Mouse (Mus musculus) induced T-regulatory cell, adult 2 months (primary cell): ENCODE data around the gene Camta2.
A peak's percentile ranks its signal among the peaks of the same experiment; 100 is the strongest.

Source experiments
- DNase-seq: peaks from one replicate; pipeline ENCODE4 v3.0.0-alpha.2; 2012; ENCODE audit warnings: low read depth

Camta2 gene

DNA sequence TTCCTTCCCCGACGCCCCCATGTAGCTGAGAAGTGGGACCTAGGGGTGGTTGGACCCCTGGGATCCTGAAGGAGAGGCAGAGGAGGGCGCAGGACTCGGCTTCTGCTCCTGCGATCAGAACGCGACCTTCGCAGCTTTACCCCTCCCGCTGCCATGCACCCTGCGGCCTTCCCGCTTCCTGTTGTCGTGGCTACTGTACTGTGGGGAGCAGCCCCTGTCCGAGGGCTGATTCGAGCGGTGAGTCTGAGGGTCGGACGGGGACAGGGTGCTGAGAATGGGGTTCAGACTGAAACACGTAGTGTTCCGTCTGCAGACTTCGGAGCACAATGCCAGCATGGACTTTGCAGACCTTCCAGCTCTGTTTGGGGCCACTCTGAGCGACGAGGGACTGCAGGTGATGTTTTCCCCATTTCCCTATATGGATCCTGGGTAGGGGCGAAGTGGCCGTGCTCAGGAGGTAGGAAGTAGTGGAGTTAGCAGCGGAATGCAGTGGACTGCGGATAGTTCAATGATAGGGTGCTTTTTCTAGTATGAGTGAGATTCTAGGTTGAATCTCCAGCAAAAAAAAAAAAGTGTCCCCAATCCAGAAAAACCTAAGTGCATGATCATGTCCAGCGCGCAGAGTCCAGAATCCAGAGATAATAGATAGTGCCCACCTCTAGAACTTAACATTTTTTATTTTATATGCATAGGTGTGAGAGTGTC, 40.0 kb downstream of the Camta2 start:
- no peak for DNase-seq

- peak; percentile 100 for DNase-seq
These were observed 40.9 kb downstream of the Camta2 start, which contains the start of the genes Rnf167 and Slc25a11 for GRCm38 (mm10) chr11:70646691-70647650. Gene Rnf167 (plus strand): TSS chr11:70647235. Gene Slc25a11 (minus strand): TSS chr11:70647479.

GRCm38 (mm10) chr11:70646259-70646555, 41.7 kb downstream of the Camta2 start:
- DNase-seq, result no peak

DNA sequence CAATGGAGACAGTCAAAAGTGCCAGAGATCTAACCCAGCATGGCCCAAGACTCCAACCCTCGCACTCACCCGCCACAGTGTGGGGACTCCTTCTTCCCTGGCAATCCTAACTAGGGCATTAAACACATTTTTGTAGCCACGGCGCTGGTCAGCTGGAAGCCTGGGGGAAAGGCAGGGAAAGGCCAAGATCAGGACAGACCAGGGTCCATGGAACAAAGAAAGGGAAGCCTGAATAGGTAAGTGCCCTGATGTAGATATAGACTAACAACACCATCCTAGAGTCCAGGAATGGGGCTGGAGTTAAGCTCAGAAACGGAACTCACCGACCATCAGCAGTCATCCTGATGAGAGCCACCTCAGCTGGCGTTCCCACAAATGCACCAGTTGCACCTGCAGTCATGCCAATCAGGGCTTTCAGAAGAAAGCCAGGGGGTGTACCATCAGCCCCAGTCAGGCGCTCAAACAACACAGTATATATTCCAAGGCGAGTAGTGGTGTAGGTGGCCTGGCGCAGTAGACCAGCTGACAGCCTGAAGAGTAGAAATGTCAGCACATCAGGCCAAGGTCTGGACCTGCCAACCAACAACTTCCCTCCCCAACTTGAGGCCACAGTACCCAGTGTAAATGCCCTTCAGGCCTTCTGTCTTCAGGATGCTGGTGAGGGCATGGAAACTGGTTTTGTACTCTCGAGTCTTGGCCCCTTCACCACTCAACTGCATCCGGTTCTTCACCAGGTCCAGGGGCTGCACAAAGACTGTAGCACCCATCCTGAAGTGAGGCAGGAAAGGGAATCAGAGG, 42.2 kb downstream of the Camta2 start:
- no peak for DNase-seq

DNA sequence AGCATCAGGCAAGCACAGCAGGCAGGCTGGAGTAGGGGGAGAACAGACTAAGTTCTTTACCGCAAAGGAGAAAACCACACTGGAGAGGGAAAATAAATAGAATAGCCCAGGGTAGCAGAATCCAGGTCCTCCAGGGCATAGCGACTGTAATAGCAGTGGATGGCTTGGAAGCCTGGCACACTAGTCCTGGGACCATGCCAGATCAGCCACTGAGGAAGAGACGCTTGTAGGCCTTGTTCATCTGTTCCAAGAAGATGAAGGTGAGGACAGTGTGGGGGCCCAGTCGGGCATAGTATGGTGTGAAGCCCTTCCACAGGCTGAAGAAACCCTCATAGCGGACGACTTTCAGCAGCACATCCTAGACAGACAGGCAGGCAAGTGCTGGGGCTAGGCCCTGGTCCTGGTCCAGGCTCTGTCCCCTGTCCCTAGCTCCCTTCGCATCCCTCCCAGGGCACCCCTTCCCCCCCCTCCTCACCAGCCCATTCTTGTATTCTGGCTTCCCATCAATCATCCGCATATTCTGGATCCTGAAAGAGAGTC, 43.3 kb downstream of the Camta2 start:
- no peak for DNase-seq

- DNase-seq, result no peak
These were observed 44.9 kb downstream of the Camta2 start for GRCm38 (mm10) chr11:70643051-70643450.

- no peak for DNase-seq
These were observed 46.7 kb downstream of the Camta2 start for GRCm38 (mm10) chr11:70641241-70641640.

GRCm38 (mm10) chr11:70639976-70640375, 47.9 kb downstream of the Camta2 start:
- DNase-seq, result no peak

DNA sequence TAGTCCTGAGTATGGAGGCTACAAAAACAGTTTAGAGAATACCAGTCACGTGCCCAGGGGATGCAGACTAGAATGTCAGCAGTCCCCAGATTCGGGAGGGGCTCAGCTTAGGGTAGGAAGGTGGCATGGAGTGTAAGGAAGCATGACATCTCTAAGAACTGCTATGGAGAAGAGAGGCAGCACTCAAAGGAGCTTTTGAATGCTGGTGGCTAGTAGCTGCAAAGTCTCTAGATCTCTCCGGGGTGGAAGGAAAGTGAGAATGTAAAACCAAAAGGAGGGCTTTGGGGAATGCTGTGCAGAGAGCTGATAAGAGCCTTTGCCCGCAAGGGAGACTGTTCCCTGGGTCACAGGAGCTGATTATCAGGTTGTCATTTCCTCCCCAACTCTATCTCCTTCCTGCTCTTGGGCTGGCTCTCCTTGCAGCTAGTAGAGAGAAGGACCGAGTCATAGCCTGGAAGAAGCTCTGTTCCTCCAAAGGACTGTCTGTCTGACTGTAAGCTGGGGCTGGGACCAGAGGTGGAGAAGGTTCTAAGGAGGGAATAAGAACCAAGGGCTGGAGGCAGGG, 49.1 kb downstream of the Camta2 start, which contains the start of gene Gp1ba:
TSS of gene Gp1ba (plus strand) at position 409 of the 565 bp plus-strand sequence.
- DNase-seq, result no peak

DNA sequence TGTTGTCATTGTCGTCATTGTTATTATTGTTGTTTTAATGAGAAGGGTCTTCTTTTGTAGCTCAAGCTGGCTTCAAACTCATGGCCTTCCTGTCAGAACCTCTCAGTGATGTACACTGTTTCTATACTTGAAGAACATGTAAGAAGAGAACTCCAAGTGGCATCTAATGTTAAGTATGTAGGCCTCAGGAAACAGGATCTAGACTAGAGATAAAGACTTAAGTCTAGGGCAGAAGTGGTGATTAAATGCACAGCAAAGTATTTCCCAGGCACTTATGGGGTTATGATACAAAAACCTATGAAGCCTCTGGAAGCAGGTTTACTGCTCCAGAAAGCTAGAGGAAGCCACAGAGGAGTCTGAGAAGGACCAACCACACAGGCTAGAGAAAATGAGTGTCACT, 49.6 kb downstream of the Camta2 start:
- no peak for DNase-seq

- no peak for DNase-seq
These were observed 50.1 kb downstream of the Camta2 start for GRCm38 (mm10) chr11:70637764-70638163.

DNA sequence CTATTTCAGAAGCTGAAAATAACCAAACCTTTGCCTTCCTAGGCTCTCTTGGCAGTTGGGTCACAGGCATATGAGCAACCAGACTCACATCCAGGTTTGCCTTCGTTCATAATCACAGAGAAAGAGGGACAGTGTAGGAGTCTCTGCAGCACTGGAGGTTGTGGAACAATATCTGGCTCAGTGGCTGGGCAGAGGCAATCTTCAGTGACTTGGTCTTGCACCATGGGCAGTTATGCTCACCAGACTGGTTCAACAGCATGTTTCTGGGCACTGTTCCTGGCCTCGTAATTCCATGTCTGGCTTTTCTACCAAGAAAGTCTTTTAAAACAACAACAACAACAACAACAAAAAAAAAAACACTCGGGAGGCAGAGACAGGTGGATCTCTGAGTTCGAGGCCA, 52.3 kb downstream of the Camta2 start:
- no peak for DNase-seq

GRCm38 (mm10) chr11:70630129-70630528, 57.8 kb downstream of the Camta2 start:
- no peak for DNase-seq

- DNase-seq, result peak; percentile 77
These were observed 58.3 kb downstream of the Camta2 start for GRCm38 (mm10) chr11:70629557-70629956.

DNA sequence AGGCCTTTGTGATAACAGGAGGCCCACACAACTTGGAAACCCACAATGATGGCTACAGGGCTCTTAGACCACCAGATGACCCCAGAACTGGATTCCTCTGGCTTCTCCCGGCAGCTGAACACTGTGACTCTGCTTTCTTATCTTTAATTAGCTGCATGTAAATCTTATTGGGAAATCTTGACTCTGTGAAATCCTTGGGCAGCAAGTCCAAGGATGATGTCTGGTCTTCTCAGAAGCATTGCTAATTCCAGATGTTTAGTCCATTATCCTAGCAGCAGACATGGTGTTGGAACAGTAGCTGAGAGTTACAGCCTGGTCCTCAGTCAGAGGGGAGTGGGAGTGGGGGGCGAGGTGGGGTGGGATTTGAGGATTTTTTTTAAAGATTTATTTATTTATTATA, 59.5 kb downstream of the Camta2 start:
- no peak for DNase-seq

- no peak for DNase-seq
These were observed 61.0 kb downstream of the Camta2 start for GRCm38 (mm10) chr11:70626877-70627276.

DNA sequence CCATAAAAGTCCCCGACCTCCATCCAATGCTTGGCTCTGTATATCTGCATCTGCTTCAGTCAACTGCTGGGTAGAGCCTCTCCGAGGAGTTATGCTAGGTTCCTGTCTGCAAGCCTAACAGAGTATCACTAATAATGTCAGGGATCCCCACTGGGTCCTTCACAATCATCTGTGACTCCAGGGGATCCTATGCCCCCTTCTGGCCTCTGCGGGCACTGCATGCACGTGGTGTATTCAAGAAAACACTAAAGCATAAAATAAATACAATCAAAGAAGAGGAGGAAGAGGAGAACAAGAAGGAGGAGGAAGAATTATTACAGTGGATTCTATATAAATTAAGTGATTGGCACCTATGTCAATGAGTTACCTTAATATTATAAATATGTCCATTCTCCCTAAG, 62.4 kb downstream of the Camta2 start:
- peak; percentile 85 for DNase-seq

DNA sequence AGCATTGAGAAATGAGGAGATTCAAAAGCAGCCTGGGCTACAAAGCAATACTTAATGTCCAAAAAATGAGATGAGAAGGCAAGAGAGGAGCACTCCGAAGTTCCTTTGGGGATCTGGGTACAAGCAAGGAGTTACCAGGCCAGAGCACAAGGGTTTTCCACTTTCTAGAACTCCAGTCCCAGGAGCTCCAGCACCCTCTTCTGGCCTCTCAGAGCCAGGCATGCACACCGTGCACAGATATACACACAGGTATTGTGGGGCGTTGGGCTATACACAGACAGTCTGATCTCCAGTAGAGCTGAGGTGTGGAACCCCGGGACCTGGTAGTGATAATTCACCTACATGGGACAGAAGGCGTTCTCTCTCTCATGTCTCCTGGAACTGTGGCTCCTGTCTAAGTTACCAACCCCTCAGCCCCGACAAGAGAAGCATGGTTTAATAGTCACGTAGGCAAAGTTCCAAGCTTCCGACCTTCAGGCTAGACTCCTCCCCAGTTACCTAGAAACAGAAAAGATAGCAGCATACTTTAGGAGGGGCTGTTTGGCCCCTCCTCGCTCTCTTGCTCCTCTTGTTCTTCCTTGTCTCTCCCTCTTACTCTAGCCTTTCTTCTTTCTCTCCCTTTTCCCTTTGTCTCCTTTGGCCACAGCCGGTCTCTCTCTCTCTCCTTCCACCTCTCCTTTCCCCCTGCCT, 64.7 kb downstream of the Camta2 start:
- DNase-seq, result peak; percentile 35

DNA sequence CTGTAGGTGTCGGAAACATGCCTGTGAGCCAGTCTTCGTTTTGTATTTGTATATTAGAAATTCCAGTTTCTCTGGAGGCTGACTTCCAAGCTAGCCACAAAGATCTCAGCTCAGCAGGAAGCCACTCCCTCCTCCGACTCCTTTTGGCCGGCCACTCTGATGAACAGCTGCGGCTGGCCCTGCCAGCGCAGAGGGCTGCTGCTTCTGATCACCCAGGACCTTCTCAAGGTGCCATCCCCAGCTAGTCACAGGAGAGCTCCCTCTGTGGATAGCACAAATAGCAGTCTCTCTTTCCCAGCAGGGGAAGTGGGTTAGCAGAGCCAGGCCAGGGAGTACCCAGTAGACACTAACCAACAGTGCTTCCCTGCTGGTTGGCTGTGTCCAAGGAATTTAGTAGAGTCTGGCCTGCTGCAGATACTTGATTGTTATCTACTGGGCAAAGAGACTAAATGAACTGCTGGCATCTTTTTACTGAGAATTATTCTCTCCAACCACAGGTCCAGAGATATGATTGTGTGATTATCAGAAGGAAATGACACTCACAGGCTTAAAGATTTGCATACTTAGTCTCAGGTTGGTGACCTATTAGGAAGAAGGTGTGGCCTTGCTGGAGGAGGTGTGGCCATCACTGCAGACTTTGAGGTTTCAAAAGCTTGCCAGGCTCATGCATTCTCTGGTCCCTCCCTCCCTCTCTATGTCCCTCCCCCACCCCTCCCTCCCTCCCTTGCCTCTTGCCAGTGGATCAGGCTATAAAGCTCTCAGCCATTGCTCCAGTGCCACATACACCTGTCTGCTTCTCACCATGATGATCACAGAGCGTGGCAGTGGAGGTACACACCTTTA, 65.7 kb downstream of the Camta2 start:
- DNase-seq, result peak; percentile 84
